Mouse (Mus musculus) bone marrow macrophage, adult 2 months (primary cell): ENCODE measurements at regions not wholly inside any gene's neighbourhood (a gene's known extent, or its start where the extent isn't known, plus 50 kb on each side); places are given as distances from the start of the nearest gene placed in this dataset.

Experiments
- H3K27ac ChIP-seq: 2 replicates; pipeline ENCODE4 v1.5.1; 2012; ENCODE audit warnings: low read depth, low read length; ENCODE audit not compliant: insufficient read depth
- H3K4me1 ChIP-seq: 2 replicates; pipeline ENCODE4 v1.6.1; 2012; ENCODE audit warnings: low read length; ENCODE audit not compliant: control insufficient read depth, insufficient read depth
- H3K4me3 ChIP-seq: 2 replicates; pipeline ENCODE4 v1.5.1; 2012; ENCODE audit warnings: mild to moderate bottlenecking, low read length, moderate library complexity; ENCODE audit not compliant: insufficient read depth
- CTCF ChIP-seq: IDR thresholded peaks from 2 replicates; pipeline ENCODE4 v1.5.1; 2012; ENCODE audit warnings: low read depth, mild to moderate bottlenecking, low read length, moderate library complexity
- POLR2A ChIP-seq: IDR thresholded peaks from 2 replicates; pipeline ENCODE4 v1.6.1; 2012; ENCODE audit warnings: mild to moderate bottlenecking, low read depth, low read length, borderline replicate concordance

DNA sequence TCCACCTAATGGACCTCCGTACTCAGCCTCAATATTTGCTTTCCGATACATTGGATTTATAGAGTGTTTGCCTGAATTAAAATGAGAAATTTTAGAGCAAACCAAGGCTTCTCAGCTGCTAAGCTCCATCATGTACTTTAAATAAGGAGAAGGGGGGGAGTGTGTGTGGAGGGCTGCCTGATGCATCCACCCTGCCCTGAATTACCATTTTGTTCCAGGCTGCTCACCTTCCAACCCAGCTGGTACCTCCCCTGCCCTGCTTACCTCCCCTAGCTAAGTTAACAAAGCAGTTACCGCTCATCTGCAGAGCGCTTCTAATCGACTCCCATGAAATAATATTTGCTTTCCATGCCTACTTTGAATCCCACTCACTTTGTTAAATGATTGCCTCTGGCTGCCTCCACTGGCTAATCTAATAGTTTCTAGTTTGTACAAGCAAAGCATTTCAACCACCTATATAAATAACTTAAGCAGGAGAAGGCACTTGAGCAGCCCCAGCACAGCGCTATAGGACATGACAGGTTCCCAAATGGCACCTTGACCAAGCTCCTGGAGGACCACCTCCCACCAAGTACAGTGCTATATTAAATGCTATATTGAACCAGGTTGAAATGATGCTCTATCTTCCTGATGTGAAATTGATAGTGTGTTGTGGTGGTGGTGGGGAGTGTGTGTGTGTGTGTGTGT, 449.0 kb downstream of the Gm826 start:
- no peak overlapping the region for H3K4me3 ChIP-seq
- H3K4me1 ChIP-seq = no peaks in the 10 kb centered on the region
- no peak for TF ChIP-seq POLR2A
- no peak for TF ChIP-seq CTCF
- H3K27ac ChIP-seq = no peak overlapping the region

DNA sequence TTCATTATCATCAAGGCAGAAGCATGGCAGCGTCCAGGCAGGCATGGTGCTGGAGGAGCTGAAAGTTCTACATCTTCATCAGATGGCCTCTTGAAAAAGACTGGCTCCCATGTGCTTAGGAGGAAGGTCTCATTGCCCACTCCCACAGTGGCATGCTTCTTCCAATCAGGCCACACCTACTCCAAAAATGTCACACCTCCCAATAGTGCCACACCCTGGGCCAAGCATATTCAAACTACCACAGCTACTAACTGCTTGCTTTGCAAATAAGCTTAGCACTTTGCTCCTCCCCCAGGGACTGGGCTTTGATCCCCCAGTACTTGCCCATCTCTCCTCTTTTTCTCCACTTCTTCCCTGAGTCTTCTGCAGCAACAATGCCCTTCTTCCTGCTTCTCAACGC, 467.0 kb downstream of the Gm826 start:
- no peak for TF ChIP-seq CTCF
- no peak for TF ChIP-seq POLR2A
- Histone ChIP-seq H3K4me1 (no peaks in the 10 kb centered on the region), H3K4me3 (no peak overlapping the region), H3K27ac (no peak overlapping the region)

DNA sequence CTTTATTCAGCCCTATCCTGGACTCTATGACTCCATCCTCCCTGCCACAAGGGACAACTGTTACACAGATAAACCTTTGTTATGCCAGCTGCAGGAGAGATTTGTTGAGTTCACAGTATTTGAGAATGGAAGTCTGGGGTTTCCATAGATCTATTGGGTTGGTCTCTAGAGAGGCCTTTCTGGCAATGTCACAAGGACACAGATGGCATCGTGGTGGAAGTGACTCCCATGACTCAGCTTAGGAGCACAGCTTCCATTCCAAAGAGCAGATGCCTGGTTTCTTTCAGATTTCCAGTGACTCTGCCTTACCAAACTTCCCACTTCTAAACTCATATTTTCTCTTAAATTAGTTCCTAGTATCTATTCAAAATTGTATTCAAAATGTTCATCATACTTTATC, 467.6 kb downstream of the Gm826 start:
- H3K4me3 ChIP-seq = no peak overlapping the region
- no peak overlapping the region for H3K27ac ChIP-seq
- TF ChIP-seq CTCF = no peak
- TF ChIP-seq POLR2A = no peak
- H3K4me1 ChIP-seq = no peaks in the 10 kb centered on the region

DNA sequence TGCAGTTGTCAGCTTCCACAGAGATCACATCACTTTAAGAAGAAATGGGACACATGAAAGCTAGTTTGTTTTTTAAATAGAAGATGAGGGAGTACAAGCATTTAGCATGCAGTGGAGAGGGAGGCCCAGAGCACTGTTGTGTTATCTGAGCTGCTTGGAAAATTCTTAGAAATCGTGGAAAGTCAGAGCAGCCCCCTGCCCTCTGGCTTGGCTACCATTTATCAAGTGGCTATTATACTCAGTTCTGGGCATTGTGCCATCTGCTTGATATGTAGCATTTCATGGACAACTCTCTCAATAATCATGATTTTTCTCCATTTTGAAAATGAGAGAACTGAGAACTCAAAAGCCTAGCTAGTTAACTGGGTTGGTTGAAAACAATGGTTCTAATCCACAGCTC, 470.8 kb downstream of the Gm826 start:
- Histone ChIP-seq H3K27ac (no peak overlapping the region), H3K4me1 (no peaks in the 10 kb centered on the region)
- no peak for TF ChIP-seq POLR2A
- no peak for TF ChIP-seq CTCF

GRCm38 (mm10) chr2:159853891-159854665, 479.9 kb downstream of the Gm826 start:
- no peak overlapping the region for H3K27ac ChIP-seq
- no peaks in the 10 kb centered on the region for H3K4me1 ChIP-seq
- TF ChIP-seq POLR2A (no peak), CTCF (no peak)

More for the DNA sequence above, 470.8 kb downstream of the Gm826 start:
- H3K4me3 ChIP-seq = no peak overlapping the region

GRCm38 (mm10) chr2:159852959-159853358, 481.0 kb downstream of the Gm826 start:
- Histone ChIP-seq H3K27ac (no peak overlapping the region), H3K4me3 (no peak overlapping the region), H3K4me1 (no peaks in the 10 kb centered on the region)
- TF ChIP-seq POLR2A = no peak
- no peak for TF ChIP-seq CTCF

More at GRCm38 (mm10) chr2:159853891-159854665, 479.9 kb downstream of the Gm826 start:
- no peak overlapping the region for H3K4me3 ChIP-seq

DNA sequence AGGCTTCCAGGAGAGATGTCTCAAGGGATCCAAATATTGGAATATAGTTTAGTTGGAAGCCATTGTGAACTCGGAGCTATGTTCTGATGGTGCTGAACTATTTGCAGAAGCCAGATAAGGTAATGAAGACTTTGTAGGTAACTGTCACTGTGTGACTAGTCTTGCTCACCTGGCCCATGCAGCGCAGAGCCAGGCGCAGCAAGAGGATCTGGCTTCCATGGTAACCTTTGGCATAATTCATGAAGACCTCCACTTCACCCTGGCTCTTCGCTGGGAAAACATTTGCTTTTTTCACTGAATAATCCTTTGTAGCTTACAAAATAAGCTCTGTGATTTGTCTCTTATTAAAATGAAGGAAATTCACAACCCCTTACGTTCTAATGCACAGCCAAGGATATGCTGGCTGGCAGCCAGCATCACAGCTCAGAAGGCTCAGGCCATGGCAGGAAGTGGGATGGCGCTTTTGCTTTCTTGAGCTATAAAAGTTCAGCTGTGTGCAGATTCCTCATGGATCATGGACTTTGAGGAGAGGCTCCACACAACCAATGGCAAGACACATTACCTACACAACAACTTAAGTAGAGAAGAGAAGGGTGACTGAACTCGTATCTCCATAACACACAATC, 501.4 kb downstream of the Gm826 start:
- Histone ChIP-seq H3K4me3 (no peak overlapping the region), H3K27ac (no peak overlapping the region), H3K4me1 (no peaks in the 10 kb centered on the region)
- TF ChIP-seq CTCF = no peak
- no peak for TF ChIP-seq POLR2A

DNA sequence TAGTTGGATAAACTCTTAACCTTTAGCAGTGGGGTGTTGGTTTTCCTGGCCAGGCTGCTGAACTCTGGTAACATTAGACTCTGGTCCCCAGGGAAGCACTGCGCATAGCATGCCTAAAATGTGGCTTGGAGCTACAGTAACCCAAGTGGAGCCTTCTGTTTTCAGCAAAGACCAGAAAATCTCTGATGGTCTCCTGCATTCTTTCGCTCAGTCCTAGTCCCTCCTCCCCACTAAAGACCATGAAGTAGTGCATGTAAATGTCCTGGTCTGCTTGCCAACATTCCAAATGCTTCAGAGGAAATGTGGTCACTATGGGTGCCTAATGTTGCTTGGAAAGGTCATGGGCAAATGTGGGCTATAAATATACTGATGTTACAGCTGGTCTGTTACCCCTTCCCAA, 507.5 kb downstream of the Gm826 start:
- no peaks in the 10 kb centered on the region for H3K4me1 ChIP-seq
- H3K4me3 ChIP-seq = no peak overlapping the region
- no peak for TF ChIP-seq CTCF
- no peak for TF ChIP-seq POLR2A
- H3K27ac ChIP-seq = no peak overlapping the region

- TF ChIP-seq POLR2A (no peak), CTCF (no peak)
- Histone ChIP-seq H3K4me3 (no peak overlapping the region), H3K4me1 (no peaks in the 10 kb centered on the region), H3K27ac (no peak overlapping the region)
Measured at GRCm38 (mm10) chr2:159818556-159818955, 515.4 kb downstream of the Gm826 start.

GRCm38 (mm10) chr2:159816344-159816743, 517.6 kb downstream of the Gm826 start:
- H3K27ac ChIP-seq = no peak overlapping the region
- no peak overlapping the region for H3K4me3 ChIP-seq
- H3K4me1 ChIP-seq = no peaks in the 10 kb centered on the region
- TF ChIP-seq POLR2A (no peak), CTCF (no peak)
